Mouse (Mus musculus) thymus, adult 18-20 months (tissue): ENCODE results near the gene Zfp758.
"Not testable (repeated sequence)": the region's sequence is repeated elsewhere in the genome, so short reads cannot be mapped to it uniquely, and the experiment has no call there.

Experiments
- DNase-seq, 2 experiments: peaks; one replicate each; pipeline ENCODE4 v3.0.0; 2022; ENCODE audit warnings: mixed read lengths in 2 of 2

Zfp758 gene

DNA sequence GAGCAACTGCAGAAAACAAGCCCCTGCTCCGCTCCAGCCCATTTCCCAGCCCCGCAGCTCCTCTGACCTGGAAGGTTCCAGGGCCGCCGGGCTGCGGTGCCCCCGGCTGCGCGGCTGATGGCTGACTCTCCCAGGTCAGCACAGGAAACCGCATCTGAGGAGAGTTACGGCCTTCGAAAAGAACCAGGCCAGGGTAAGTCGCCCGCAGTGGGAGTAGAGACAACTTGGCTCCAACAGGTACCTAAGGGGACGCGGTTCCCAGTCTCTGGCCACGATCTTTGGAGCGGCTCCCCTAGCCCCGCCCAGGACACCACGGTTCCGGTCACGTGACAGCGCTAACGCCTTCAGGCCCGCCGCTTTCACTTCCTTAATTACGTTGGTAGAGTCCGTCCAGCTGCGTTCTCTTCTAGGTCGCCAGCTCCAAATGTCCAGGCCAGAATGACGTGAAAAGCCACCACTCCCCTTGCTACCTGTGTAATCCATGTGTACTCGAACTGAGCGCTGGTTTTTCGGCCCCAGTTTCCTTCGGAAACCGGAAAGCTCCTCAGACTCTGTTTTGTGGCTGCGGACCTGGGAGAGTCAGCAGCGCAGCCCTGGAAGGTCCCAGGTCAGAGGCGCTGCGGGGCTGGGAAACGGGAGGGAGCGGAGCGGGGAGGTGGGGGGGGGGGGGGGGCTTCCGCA lies at the start of gene Zfp758, which contains the start of gene Zfp944:
Zfp758 (plus strand) TSS at position 353 of the 681 bp plus-strand sequence.
Zfp944 (minus strand) TSS at position 300 of the 681 bp plus-strand sequence.
- peak; percentile 23 to 34 for DNase-seq

- peak in 1 of 2 experiments; percentile 2 for DNase-seq
These were observed 47.0 kb upstream of the Zfp758 start for GRCm38 (mm10) chr17:22314219-22314618.

DNA sequence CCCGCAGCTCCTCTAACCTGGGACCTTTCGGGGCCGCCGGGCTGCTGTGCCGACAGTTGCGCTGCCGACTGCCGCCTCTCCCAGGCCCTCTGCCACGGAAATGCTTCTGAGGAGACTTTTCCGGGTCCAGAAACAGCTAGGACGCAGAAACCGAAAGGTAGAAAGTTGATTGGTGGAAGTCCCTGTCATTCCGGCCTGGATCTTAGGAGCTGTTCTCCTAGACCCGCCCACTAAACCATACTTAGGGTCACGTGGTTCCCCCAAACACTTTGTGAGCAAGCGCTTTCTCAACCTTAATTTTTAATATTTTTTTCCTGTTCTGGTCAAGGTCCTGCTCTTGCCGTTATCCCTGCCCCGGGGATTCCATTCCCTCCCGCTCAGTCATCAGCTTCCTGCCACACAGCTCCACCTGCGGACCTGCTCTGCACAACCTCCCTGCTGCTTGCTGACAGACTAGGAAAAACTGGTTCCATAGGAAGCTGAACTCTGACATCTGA lies 46.5 kb upstream of the Zfp758 start, which contains the start of gene CT030661.1:
CT030661.1 (minus strand) TSS at position 108 of the 497 bp plus-strand sequence.
- peak; percentile 56 to 82 for DNase-seq

DNA sequence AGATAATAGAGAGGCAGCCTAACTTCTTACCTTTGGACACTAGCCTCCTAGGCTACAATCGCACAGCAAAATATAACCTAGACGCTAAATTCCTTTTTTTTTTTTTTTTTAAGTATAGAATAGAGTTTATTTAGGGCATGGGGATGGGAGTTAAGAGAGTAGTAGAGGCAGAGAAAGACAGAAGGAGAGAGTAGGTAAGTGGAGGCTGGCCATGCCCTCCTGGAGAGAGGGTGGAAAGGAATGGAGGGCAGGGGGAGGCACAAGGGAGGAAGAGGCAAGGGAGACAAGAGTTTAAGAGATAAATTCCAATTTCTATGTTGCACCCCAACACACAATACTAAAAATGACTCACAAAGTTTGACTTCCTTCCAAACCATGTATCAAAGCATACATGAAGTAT lies 46.0 kb upstream of the Zfp758 start:
- DNase-seq: not testable (repeated sequence)

GRCm38 (mm10) chr17:22352794-22353193 lies 8.5 kb upstream of the Zfp758 start:
- no peak for DNase-seq

DNA sequence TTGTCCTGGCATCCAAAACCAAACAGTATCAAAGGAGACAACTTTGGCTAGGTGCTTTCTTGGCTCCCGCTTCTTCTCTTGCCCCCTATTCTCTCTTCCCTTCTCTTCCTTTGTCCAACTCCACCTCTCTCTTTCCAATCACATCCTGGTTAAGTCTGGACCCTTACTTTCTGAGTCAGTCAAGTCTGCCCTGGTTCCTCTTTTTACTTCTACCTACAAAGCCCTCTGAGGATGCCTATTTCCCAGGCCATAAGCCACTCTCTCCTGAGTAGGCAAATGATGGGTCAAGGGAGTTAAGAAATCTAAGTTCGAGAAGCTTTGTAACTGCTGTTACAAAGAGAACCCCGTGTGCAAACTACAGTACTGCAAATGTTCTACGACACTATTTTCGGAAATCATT lies 681 bp upstream of the Zfp758 start:
- no peak for DNase-seq

DNA sequence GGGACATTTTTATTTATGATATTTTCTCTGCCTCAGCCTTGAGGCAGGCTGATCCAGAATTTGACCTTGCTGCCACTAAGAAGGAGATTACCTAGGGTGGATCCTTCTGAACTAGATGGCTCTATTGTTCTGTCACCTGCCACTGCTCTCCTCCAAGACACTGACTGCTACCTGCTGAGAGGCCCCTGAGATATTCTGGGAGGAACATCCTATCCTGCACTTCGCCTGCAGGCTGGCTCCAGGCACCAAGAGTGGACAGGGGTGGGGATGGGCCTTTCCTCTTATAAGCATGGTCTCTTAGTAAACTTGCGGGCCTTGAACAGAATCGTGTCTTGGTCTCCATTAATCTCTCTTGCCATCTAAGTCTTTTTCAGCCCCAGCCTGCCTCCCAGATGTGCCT lies 2.6 kb downstream of the Zfp758 start:
- no peak for DNase-seq

DNA sequence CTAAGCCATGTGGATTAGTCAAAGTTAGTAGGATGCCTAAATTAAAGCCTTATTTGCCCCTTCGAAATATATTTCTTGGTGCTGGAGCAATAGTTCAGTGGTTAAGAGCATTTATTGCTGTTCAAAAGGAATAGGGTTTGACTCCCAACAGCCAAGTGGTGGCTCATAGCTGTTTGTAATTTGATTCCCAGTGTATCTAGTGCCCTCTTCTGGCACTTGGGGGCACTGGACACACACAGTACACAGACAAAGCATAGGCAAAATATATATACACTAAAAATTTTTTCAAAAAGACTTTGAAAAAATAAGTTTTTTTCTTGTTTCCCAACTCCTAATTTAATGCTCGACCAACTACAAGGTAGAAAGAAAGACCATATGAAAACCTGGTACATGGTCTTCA lies 49.5 kb downstream of the Zfp758 start:
- no peak for DNase-seq

GRCm38 (mm10) chr17:22417510-22417909 lies 56.3 kb downstream of the Zfp758 start:
- peak; percentile 24 to 32 for DNase-seq

GRCm38 (mm10) chr17:22423952-22424617 lies 62.8 kb downstream of the Zfp758 start, which contains the start of gene Zfp946:
Gene Zfp946 (plus strand): TSS chr17:22424222.
- peak; percentile 60 to 68 for DNase-seq

GRCm38 (mm10) chr17:22424636-22425354 lies 63.5 kb downstream of the Zfp758 start:
- no peak for DNase-seq
